Mouse (Mus musculus) thymus, adult 2 months (tissue): ENCODE measurements around the gene Mdk.

Source experiments
- CTCF ChIP-seq: fragments of 200-500 bp; IDR thresholded peaks from 2 replicates; pipeline ENCODE4 v1.5.1; 2012; ENCODE audit warnings: mild to moderate bottlenecking, control low read depth, low read length, moderate library complexity, borderline replicate concordance; ENCODE audit not compliant: control insufficient read depth, poor library complexity, insufficient read depth; ENCODE audit errors: extremely low read depth
- POLR2A ChIP-seq: fragments of 200-500 bp; IDR thresholded peaks from 2 replicates; pipeline ENCODE4 v1.6.1; 2012; ENCODE audit warnings: mild to moderate bottlenecking, low read length, control low read depth, moderate library complexity; ENCODE audit not compliant: control insufficient read depth, poor library complexity, insufficient read depth; ENCODE audit errors: extremely low read depth

DNA sequence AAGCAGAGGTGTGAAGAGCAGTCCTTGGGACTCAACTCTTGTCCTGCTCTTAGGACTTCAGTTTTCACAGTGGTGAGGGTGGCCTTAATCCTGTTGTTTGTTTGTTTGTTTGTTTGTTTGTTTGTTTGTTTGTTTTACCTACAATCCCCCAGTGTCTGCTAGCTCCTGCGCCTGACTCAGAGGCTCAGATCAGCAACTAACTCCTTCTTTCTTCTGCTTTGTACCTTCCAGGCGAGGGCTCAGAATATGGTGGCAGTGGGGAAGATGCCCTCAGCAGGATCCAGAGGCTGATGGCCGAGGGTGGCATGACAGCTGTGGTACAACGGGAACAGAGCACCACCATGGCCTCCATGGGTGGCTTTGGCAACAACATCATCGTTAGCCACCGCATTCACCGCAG, 15.0 kb downstream of the Mdk start:
- TF ChIP-seq CTCF (no peak), POLR2A (no peak)
